17 mouse cellular contexts compared by ENCODE assay signal in the genomic region with DNA sequence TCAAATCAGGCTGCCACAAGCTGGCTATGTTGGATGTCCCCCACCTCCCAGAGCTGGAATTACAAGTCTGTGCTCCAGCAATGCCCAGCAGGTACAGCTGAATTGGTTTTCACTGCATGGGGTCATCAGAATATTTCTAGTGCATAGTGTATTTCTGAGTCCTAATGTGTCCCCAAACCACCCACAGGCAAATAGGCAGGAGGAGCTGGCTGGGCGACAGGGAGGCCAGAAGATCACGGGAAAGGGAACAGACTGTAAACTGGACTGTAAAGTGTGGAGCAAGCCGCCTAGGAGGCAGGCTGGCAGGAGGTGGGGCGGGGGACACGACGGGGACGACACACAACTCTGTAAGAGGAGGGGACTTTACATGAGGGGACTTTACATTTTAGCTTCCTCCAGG. TPM values are rescaled to one million over a fixed set of nuclear protein-coding genes. Genes with fewer than 3 reads are reported as not detected.
DNase-seq lines count a peak whose midpoint lies in the region; ATAC-seq and TF ChIP-seq lines count a peak whose summit lies in the region.
"Had no signal": no experiment of that assay in that cellular context is flagged by ENCODE, and none has a peak within 500 bp of the region (broad histone marks: within the 10 kb centered on the region; RNA-seq: fewer than 3 reads in every experiment).

No protein-coding gene starts in this region.

- no peak for TF ChIP-seq EP300 in ES-Bruce4 (IDR thresholded peaks at IDR 0.05; ENCODE audit: insufficient read depth, low read depth, low read length)

- 0 out of 2 replicates have a peak overlapping the region, but pooled peaks have one; percentile 21 for H3K9ac ChIP-seq in forebrain, embryonic 12.5 days
- H3K9ac ChIP-seq in forebrain, embryonic 16.5 days (replicated peaks; ENCODE audit: low read depth, low read length), result no peak overlapping the region
- no peak overlapping the region for H3K9ac ChIP-seq in ES-Bruce4 (ENCODE audit: low read depth, poor library complexity, severe bottlenecking)
- H3K9ac ChIP-seq in stomach, embryonic 16.5 days (ENCODE audit: low read length), result 0 out of 2 replicates have a peak overlapping the region, but pooled peaks have one; percentile 11
- H3K9ac ChIP-seq: embryonic facial prominence, embryonic 15.5 days; heart, embryonic 13.5 days; limb, embryonic 13.5 days; neural tube, embryonic 15.5 days had no signal

- no peak for ATAC-seq in forebrain, embryonic 12.5 days (ENCODE audit: low FRiP score)
- no peak for ATAC-seq in forebrain, embryonic 16.5 days
- no peak for ATAC-seq in stomach, embryonic 16.5 days (ENCODE audit: insufficient read depth, low FRiP score)
- ATAC-seq: midbrain, embryonic 16.5 days had no signal

- DNase-seq in kidney, adult 9 months, result peak; percentile 46
- no peak for DNase-seq in kidney, postnatal 10 days
- DNase-seq in urinary bladder, postnatal 25 days (ENCODE audit: low spot score), result no peak
- DNase-seq in adrenal gland, adult (ENCODE audit: inconsistent age in 2 of 2, low spot score in 1 of 2), result no peak
- DNase-seq: cerebellum, postnatal 36 days; gastrocnemius, postnatal 25 days had no signal

- no peaks in the 10 kb centered on the region for H3K9me3 ChIP-seq in forebrain, embryonic 12.5 days
- H3K9me3 ChIP-seq in forebrain, embryonic 16.5 days (ENCODE audit: control insufficient read depth, low read length), result no peaks in the 10 kb centered on the region; the same call in 1 of the 2 replicates
- no peaks in the 10 kb centered on the region for H3K9me3 ChIP-seq in ES-Bruce4 (replicated peaks; ENCODE audit: control insufficient read depth, insufficient read depth, low read length, poor library complexity, severe bottlenecking)
- no peaks in the 10 kb centered on the region; the same call in 1 of the 2 replicates for H3K9me3 ChIP-seq in stomach, embryonic 16.5 days (replicated peaks; ENCODE audit: control insufficient read depth, low read length)
- H3K9me3 ChIP-seq: embryonic facial prominence, embryonic 15.5 days; limb, embryonic 13.5 days; neural tube, embryonic 15.5 days had no signal

- WGBS in forebrain, embryonic 12.5 days, result 7% methylated on average over 7 of the region's 7 CpGs
- 7% methylated on average over 7 of the region's 7 CpGs for WGBS in forebrain, embryonic 16.5 days
- 11% methylated on average over 7 of the region's 7 CpGs for WGBS in stomach, embryonic 16.5 days

- H3K4me1 ChIP-seq in forebrain, embryonic 12.5 days, result peaks cover 20% of the 10 kb centered on the region
- H3K4me1 ChIP-seq in forebrain, embryonic 16.5 days (replicated peaks; ENCODE audit: control insufficient read depth, insufficient read depth, low read length), result no peaks in the 10 kb centered on the region
- H3K4me1 ChIP-seq in ES-Bruce4 (ENCODE audit: control insufficient read depth, insufficient read depth, low read length), result peaks cover 10% of the 10 kb centered on the region
- H3K4me1 ChIP-seq in stomach, embryonic 16.5 days (ENCODE audit: control insufficient read depth, insufficient read depth, low read length), result no peaks in the 10 kb centered on the region; the same call in 1 of the 2 replicates

- TF ChIP-seq POLR2A in ES-Bruce4 (IDR thresholded peaks at IDR 0.05; ENCODE audit: insufficient read depth, low read length), result no peak

- H3K27ac ChIP-seq in forebrain, embryonic 12.5 days, result no peak overlapping the region
- no peak overlapping the region for H3K27ac ChIP-seq in forebrain, embryonic 16.5 days (ENCODE audit: low read length)
- peak overlapping the region; percentile 49; the same call in 1 of the 2 replicates for H3K27ac ChIP-seq in ES-Bruce4 (ENCODE audit: insufficient read depth, low read length)
- H3K27ac ChIP-seq in stomach, embryonic 16.5 days (ENCODE audit: low read length), result no peak overlapping the region
- H3K27ac ChIP-seq: embryonic facial prominence, embryonic 15.5 days; heart, embryonic 13.5 days; limb, embryonic 13.5 days; neural tube, embryonic 15.5 days had no signal

- H3K27me3 ChIP-seq in forebrain, embryonic 12.5 days, result peaks cover 23% of the 10 kb centered on the region
- H3K27me3 ChIP-seq in forebrain, embryonic 16.5 days (replicated peaks; ENCODE audit: control insufficient read depth, insufficient read depth, low read length), result peaks cover 10% of the 10 kb centered on the region
- no peaks in the 10 kb centered on the region for H3K27me3 ChIP-seq in ES-Bruce4 (ENCODE audit: control insufficient read depth, insufficient read depth, low read length, poor library complexity, severe bottlenecking)
- no peaks in the 10 kb centered on the region; the same call in 1 of the 2 replicates for H3K27me3 ChIP-seq in stomach, embryonic 16.5 days (ENCODE audit: control insufficient read depth, insufficient read depth, low read length)
- H3K27me3 ChIP-seq: embryonic facial prominence, embryonic 15.5 days had no signal

- no peak for TF ChIP-seq CTCF in ES-Bruce4 (IDR thresholded peaks at IDR 0.05; ENCODE audit: low read depth, low read length)

- no peak overlapping the region for H3K4me2 ChIP-seq in forebrain, embryonic 12.5 days
- H3K4me2 ChIP-seq in forebrain, embryonic 16.5 days (ENCODE audit: low read length), result no peak overlapping the region
- H3K4me2 ChIP-seq in stomach, embryonic 16.5 days (ENCODE audit: low read depth, low read length), result no peak overlapping the region
- H3K4me2 ChIP-seq: embryonic facial prominence, embryonic 15.5 days; heart, embryonic 13.5 days; limb, embryonic 13.5 days; neural tube, embryonic 15.5 days had no signal

- H3K4me3 ChIP-seq in forebrain, embryonic 12.5 days (replicated peaks), result no peak overlapping the region
- no peak overlapping the region for H3K4me3 ChIP-seq in forebrain, embryonic 16.5 days (replicated peaks; ENCODE audit: low read length)
- H3K4me3 ChIP-seq in ES-Bruce4 (ENCODE audit: low read depth, low read length), result no peak overlapping the region
- no peak overlapping the region for H3K4me3 ChIP-seq in stomach, embryonic 16.5 days (replicated peaks; ENCODE audit: low read length)
- H3K4me3 ChIP-seq: embryonic facial prominence, embryonic 15.5 days; heart, embryonic 13.5 days; limb, embryonic 13.5 days; neural tube, embryonic 15.5 days had no signal

- no peaks in the 10 kb centered on the region for H3K36me3 ChIP-seq in forebrain, embryonic 12.5 days (replicated peaks)
- no peaks in the 10 kb centered on the region for H3K36me3 ChIP-seq in forebrain, embryonic 16.5 days (ENCODE audit: control insufficient read depth, insufficient read depth)
- no peaks in the 10 kb centered on the region for H3K36me3 ChIP-seq in ES-Bruce4 (ENCODE audit: control insufficient read depth, insufficient read depth, low read length, poor library complexity, severe bottlenecking)
- H3K36me3 ChIP-seq in stomach, embryonic 16.5 days (ENCODE audit: control insufficient read depth, insufficient read depth, low read length), result no peaks in the 10 kb centered on the region
- H3K36me3 ChIP-seq: embryonic facial prominence, embryonic 15.5 days; heart, embryonic 13.5 days; limb, embryonic 13.5 days; neural tube, embryonic 15.5 days had no signal

RNA-seq across cellular contexts. Expression of a gene that starts 8.4 kb away (rescaled TPM):
- 77.1 and 80.4 TPM in 2 replicates for polyA plus RNA-seq in forebrain, embryonic 12.5 days (2016; fragmentation: Nextera tagmentation; extraction: Ambion mirVana)
- 138 and 168 TPM in 2 replicates for polyA plus RNA-seq in forebrain, embryonic 16.5 days (2015; fragmentation: Nextera tagmentation; extraction: Ambion mirVana)
- 16.8 and 18.7 TPM in 2 replicates for polyA plus RNA-seq in ES-Bruce4 (2011; ENCODE audit: insufficient read depth, insufficient read length, low read depth, missing spikeins)
- polyA plus RNA-seq in stomach, embryonic 16.5 days (2015; fragmentation: Nextera tagmentation; extraction: Ambion mirVana), result 27.3 and 28.2 TPM in 2 replicates

RNA-seq across cellular contexts. Expression of a gene that starts 12.3 kb away (rescaled TPM):
- polyA plus RNA-seq in forebrain, embryonic 12.5 days (2016; fragmentation: Nextera tagmentation; extraction: Ambion mirVana), result 12.9 and 14.2 TPM in 2 replicates
- polyA plus RNA-seq in forebrain, embryonic 16.5 days (2015; fragmentation: Nextera tagmentation; extraction: Ambion mirVana), result 11.2 and 16.1 TPM in 2 replicates
- 12.5 and 12.8 TPM in 2 replicates for polyA plus RNA-seq in ES-Bruce4 (2011; ENCODE audit: insufficient read depth, insufficient read length, low read depth, missing spikeins)
- polyA plus RNA-seq in stomach, embryonic 16.5 days (2015; fragmentation: Nextera tagmentation; extraction: Ambion mirVana), result 15.2 and 17.8 TPM in 2 replicates

RNA-seq across cellular contexts. Expression of a gene that starts 40.5 kb away (rescaled TPM):
- 23.9 and 24.1 TPM in 2 replicates for polyA plus RNA-seq in forebrain, embryonic 12.5 days (2016; fragmentation: Nextera tagmentation; extraction: Ambion mirVana)
- 17.6 and 25.5 TPM in 2 replicates for polyA plus RNA-seq in forebrain, embryonic 16.5 days (2015; fragmentation: Nextera tagmentation; extraction: Ambion mirVana)
- polyA plus RNA-seq in ES-Bruce4 (2011; ENCODE audit: insufficient read depth, insufficient read length, low read depth, missing spikeins), result 121 TPM in 2 replicates
- polyA plus RNA-seq in stomach, embryonic 16.5 days (2015; fragmentation: Nextera tagmentation; extraction: Ambion mirVana), result 17.0 and 18.6 TPM in 2 replicates

RNA-seq across cellular contexts. Expression of a gene that starts 51.4 kb away (rescaled TPM):
- not detected in 2 replicates for polyA plus RNA-seq in forebrain, embryonic 12.5 days (2016; fragmentation: Nextera tagmentation; extraction: Ambion mirVana)
- polyA plus RNA-seq in forebrain, embryonic 16.5 days (2015; fragmentation: Nextera tagmentation; extraction: Ambion mirVana), result 0.56 TPM in 1 of 2 replicates, not detected in the other
- polyA plus RNA-seq in ES-Bruce4 (2011; ENCODE audit: insufficient read depth, insufficient read length, low read depth, missing spikeins), result 1.7 and 2.6 TPM in 2 replicates
- polyA plus RNA-seq in stomach, embryonic 16.5 days (2015; fragmentation: Nextera tagmentation; extraction: Ambion mirVana), result 0.44 and 0.45 TPM in 2 replicates
- polyA plus RNA-seq: limb, embryonic 13.5 days; liver, embryonic 16.5 days; midbrain, embryonic 16.5 days; neural tube, embryonic 15.5 days; spleen, adult 2 months had no signal

RNA-seq across cellular contexts. Expression of a gene that starts 51.5 kb away (rescaled TPM):
- polyA plus RNA-seq in forebrain, embryonic 12.5 days (2016; fragmentation: Nextera tagmentation; extraction: Ambion mirVana), result 61.2 and 63.2 TPM in 2 replicates
- polyA plus RNA-seq in forebrain, embryonic 16.5 days (2015; fragmentation: Nextera tagmentation; extraction: Ambion mirVana), result 74.5 and 78.4 TPM in 2 replicates
- 66.8 and 73.1 TPM in 2 replicates for polyA plus RNA-seq in ES-Bruce4 (2011; ENCODE audit: insufficient read depth, insufficient read length, low read depth, missing spikeins)
- polyA plus RNA-seq in stomach, embryonic 16.5 days (2015; fragmentation: Nextera tagmentation; extraction: Ambion mirVana), result 44.9 and 52.4 TPM in 2 replicates

Comparison
In these comparisons a context has a peak if more than half of its experiments do, and no peak if none do; other contexts are left out.
1. H3K9ac ChIP-seq: peak in forebrain, embryonic 12.5 days (single experiment) and stomach, embryonic 16.5 days (single experiment); none in forebrain, embryonic 16.5 days (single experiment) and ES-Bruce4 (single experiment).